Mouse (Mus musculus) lung, postnatal 14 days (tissue): ENCODE data around the gene Hoxd11.

Source experiments
- DNase-seq: peaks from one replicate; pipeline ENCODE4 v3.0.0; 2021

Hoxd11 gene

GRCm38 (mm10) chr2:74666411-74666810 lies 12.9 kb upstream of the Hoxd11 start:
- DNase-seq = no peak

GRCm38 (mm10) chr2:74667191-74667841 lies 12.0 kb upstream of the Hoxd11 start:
- DNase-seq = no peak

- DNase-seq = no peak
Measured at GRCm38 (mm10) chr2:74667842-74668357, 11.5 kb upstream of the Hoxd11 start, which contains the start of gene Hoxd13. Gene Hoxd13, plus strand, starts transcription at chr2:74668310.

- DNase-seq = no peak
Measured at GRCm38 (mm10) chr2:74668370-74669229, 10.8 kb upstream of the Hoxd11 start.

- DNase-seq = no peak
Measured at GRCm38 (mm10) chr2:74669230-74669578, 10.2 kb upstream of the Hoxd11 start.

- no peak for DNase-seq
Measured at GRCm38 (mm10) chr2:74669650-74670235, 9.6 kb upstream of the Hoxd11 start.

- DNase-seq = no peak
Measured at GRCm38 (mm10) chr2:74670632-74671188, 8.6 kb upstream of the Hoxd11 start.

DNA sequence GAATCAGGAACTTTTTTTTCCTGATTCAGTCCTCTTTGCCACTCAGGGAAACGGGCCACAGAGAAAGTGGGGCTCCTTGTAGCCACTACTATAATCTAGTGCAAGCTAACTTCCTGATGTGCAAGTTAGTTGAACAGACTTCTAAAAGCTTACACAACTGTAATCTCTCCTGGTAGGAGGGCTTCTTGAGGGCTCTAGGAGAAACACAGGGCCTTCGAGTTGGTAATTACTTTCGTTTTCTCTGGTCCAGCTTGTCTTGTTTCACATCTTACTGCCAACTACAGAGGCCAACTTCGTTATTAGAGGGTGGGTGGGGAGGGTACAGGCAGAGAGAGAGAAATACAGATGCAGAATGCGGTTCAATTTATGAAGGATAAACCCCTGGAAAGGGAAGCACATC lies 7.5 kb upstream of the Hoxd11 start:
- no peak for DNase-seq

DNA sequence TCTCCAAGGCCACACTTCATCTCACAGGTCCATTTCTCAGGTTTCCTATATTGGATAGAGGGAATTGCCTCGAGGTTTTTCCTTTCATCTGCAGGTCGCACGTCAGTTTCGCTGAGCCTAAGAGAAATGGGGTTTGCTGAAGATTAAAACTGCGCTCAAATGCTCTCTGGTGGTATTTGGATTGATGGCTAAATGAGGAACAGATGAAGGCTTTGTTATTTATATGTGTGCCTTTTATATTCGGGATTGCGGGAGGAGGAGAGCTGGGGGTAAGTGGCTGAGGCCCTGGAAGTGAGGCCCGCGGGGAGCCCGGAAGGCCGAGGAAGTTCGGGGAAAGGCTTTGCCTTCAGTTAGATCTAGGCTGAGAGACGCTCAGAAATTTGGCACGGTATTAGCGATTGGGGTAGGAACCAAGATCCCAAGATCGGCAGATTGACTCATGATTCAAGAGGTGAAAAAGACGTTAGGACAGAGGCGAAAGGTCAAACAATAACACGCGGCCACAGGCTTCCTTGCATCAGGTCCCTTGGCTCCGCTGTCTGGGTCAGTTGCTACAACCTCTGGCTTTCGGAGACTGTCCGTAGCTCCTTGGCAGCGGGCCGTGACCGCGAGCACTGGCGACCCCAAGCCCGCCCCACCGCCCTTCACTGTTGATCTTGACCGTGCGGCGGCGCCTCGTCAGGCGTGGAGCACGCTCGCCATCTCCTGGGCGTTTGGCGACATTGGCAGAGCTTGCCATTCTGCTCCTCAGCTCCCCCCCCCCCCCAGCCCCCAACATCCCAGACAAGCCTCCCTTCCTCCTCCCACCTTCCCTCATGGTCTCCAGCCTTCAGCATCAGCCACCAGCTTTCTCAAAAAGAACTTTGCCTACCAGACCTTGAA lies 6.6 kb upstream of the Hoxd11 start:
- DNase-seq = peak; percentile 59

DNA sequence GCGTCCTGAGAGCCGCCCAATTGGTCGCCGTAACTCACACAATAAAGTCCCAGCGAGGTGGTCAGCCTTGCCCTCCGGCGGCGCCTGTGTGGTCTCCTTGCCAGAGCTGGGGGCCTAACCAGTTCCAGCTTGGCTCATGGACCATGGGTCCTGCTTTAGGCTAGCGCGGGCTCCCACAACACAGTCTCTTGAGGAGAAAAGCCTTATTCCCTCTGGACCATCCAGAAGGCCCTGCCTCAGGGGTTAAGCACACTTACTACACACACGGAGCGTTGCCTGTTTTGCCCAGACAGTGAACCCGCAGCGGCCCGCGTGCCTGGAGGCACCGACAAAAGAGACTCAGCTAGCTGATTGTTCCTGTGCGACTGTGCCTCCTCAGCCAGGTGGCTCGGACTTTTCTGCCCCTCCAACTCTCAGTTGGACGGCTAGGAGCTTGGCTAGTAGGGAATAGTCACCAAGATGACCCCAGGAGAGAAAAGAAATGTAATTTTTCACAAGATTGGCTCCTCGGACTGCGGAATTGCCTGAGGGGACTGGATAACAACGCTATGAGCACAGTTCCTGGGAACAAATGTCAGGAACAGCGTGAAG lies 5.4 kb upstream of the Hoxd11 start:
- no peak for DNase-seq

- no peak for DNase-seq
Measured at GRCm38 (mm10) chr2:74674881-74675665, 4.3 kb upstream of the Hoxd11 start, which contains the start of gene Hoxd12. Gene Hoxd12, plus strand, starts transcription at chr2:74675013.

DNA sequence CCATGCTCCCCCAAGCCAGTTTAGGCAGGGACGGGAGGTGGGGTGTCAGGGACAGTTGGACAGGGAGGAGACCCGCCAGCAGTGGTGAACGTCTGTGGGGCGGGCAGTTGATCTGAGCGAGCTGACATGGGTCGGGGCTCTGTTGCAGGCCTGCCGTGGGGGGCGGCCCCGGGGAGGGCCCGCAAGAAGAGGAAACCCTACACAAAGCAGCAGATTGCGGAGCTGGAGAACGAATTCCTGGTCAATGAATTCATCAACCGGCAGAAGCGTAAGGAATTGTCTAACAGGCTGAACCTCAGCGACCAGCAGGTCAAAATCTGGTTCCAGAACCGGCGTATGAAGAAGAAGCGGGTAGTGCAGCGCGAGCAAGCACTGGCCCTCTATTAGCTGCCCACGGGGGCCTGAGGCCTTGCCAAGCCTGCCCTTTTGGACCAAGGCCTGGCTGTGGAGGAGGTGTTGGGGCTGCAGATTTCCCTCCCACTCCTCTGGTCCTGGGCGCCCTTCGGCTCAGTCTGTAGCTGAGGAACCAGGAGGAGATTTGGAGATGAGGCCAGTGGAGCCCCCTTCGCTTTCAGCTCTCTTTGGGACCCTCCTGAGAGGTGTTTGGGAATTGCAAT lies 3.6 kb upstream of the Hoxd11 start:
- DNase-seq = no peak

DNA sequence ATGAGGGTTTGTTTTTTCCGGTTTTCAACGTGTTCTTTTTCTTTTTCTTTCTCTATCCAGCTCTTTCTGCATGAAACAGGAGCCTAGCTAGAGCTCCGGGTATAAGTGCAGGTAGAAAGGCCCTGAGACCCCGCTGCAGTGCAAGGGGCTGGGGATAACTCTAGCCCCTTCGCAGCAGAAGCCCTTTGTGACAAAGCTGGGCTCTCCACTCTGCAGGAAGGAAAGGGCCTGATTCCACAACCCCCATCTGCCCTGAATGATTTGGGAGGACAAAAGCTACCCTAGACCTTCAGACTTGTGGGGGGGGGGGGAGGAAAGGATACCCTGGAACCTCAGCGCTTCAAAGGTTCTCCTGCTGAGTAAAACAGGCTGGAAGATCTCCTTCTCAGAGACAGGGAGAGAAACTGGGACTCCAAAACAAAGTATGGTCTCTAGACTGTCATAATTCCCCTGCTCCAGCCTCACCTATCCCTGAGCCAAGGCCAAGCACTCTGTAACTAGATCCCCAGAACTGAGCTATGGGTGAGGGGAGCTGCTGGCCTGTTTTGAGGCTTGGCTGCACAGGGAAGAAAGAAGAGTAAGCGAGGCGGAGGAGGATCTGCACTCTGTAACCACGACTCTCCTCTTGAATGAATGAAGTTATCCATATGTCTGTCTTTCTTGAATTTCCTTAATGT lies 2.8 kb upstream of the Hoxd11 start:
- DNase-seq = no peak

GRCm38 (mm10) chr2:74677106-74677505 lies 2.3 kb upstream of the Hoxd11 start:
- no peak for DNase-seq

GRCm38 (mm10) chr2:74679596-74679971 lies 227 bp downstream of the Hoxd11 start:
- DNase-seq = no peak

DNA sequence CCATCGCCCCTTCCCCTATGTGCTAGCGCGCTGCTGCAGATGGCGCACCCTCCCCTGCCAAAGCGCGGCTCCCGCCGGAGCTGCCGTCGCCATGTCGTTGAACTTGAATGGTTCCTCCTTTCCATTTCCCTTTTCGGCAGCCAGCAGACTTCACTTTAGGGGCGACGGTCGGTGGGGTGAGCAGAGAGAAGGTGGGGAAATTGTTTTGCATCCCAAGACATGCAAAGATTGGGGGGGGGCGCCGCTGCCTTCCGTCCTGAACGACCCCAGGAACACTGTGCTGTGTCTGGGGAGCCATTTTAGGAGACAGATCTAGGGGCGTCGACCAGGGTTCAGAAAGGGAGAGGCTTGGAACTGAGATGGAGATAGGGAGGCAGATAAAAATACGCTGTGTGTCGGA lies 623 bp downstream of the Hoxd11 start:
- no peak for DNase-seq

DNA sequence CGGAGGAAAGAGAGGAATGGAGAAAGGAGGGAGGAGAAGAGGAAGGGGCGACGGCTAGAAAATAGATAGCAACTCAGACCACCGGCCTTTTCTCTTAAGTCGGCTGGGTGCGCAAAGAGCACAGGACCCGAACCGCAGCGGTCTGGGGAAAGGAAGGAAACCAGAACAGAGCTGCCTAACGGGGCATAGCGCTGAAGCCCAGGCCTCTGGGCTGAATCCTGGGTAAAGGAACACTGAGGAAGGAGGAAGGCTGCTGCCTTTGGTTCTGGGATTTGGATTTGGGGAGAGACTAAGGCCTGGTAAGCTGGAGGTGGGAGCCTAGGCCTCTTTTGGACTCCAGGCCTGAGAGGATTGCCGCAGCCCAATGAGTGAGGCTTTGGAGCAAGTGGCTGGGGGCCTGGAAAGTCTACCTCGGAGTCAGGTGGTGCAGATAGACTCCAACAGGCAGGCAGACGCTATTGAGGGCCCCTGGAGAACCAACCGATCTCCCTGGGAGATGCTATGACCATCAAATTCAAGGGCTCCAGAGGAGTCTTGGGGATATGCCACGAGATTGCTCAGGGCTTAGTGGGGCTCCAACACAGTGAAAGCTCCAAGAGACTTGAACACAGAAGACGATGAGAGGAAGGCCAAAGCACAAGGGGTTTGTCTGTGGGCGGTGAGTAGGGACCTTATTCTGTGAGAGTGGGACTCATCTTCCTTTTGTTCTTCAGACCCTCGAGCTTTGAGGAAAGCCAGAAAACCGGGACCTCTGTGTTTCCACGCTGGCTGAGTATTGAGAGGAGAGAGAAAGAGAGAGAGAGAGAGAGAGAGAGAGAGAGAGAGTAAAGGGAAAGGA lies 1.4 kb downstream of the Hoxd11 start:
- DNase-seq = no peak

DNA sequence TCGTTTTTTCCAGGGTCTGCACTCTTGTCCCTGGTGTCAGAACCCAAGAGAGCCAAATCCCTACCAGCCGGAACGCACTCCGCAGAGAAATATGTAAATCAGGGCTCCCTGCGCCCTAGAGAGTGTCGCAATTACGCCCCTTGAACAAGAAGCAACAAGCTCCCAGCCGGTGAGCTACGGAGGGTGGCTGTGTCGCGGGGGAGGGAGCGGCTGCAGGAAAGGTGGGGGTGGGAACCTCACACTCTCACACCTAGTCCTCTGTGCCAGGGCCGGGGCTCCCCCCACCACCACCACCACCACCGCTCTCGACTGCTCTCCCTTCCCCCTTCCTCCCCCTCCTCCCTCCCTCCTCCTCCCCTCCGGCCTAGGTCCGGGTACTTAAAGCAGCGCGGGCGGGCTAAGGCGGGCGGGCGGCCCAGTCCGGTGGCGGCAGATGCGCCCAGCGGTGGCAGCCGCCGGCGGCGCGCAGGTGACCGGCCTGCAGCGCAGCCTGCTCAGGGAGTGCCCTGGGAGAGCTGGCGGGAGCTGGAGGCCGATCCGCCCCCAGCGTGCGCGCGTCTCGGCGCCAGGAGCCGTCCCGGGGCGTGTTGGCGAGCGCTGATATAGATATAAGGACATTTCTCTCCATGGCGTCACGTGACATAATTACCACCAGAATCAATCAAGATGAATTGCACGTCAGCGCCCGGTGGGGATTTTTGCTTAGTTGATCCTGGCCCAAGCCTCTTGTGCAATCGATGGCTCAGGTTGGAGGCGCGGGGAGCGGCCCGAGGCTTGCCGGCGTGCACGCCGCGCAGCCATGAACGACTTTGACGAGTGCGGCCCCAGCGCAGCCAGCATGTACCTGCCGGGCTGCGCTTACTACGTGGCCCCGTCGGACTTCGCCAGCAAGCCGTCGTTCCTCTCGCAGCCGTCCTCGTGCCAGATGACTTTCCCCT lies 2.5 kb downstream of the Hoxd11 start:
- no peak for DNase-seq
